Mouse (Mus musculus): ENCODE measurements around the gene Cpa3.

Gene Cpa3

DNA sequence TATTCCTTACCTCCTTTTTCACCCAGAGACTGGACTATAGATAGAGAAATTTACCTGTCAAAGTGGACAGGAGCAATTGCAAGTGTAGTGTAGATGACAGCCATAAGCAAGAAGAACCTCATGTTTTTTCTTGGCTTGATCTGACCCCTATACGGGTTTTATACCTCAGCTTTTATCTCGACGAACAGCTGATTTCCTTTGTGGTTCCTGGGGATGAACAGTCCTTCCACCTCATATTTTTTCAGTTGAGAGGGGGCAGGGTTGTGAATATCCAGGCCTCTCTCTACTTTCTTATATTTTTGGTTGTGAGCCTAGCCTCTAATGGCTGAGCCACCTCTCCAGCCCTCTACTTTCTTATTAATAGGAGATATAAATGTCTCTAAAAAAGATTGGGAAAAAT, at the start of gene Cpa3:
Gene Cpa3 (minus strand): TSS at position 132 of the 400 bp plus-strand sequence.
- DNase-seq (ENCODE audit: low read depth, low spot score): no peak

DNA sequence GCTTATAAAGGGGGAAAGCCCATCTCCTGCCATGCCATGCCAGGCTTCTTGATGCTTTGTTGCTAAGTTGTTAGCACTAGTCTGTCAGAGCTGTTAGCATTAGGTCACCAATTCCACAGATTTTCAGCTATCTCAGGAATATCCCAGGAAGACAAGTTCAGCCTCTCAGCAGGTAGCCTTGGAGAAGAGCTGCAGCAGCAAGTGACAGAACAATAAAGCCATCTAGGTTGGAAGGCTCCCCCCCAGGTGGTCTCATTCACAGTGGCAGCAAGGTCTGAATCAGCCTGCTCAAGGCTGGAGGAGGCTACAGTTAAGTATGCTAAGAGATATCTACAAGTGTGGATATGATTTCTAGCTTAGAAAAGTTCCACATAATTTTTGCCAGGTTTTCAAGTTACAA, 49.4 kb upstream of the Cpa3 start:
- no peak for DNase-seq (ENCODE audit: low read depth, low spot score)

DNA sequence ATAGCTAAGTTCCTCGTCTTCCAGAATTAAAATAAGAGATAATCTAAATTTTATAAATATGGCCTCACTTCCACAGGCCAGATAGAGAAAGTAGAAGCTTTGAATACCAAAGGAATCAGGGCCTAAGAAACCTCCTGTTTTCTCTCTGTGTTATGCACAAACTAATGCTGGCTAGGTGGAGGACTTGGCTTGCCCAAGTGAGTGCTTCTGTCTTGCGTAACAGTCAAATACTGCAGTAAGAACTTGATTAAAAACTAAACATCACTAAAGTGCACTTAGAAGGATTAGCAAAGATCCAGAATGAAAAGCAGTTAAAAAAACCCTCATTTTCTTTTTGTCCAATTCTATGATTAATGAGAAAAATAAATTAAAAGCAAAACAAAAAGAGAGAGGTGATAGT, 46.8 kb upstream of the Cpa3 start:
- DNase-seq (ENCODE audit: low read depth, low spot score): no peak

DNA sequence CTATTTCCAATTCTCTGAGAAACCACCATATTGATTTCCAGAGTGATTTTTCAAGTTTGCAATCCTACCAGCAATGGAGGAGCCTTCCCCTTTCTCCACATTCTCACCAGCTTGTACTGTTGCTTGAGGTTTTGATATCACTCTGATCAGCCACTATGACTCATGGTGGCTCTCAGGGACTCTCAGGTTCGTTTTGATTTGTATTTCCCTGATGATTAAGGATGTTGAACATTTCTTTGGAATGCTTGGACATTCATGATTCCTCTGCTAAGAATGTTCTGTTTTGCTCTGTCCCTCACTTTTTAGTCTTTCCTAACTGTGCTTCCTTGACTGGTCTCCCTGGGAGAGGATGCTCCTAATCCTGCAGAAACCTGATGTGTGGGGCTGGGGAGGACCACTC, 39.8 kb upstream of the Cpa3 start:
- DNase-seq (ENCODE audit: low read depth, low spot score): no peak

DNA sequence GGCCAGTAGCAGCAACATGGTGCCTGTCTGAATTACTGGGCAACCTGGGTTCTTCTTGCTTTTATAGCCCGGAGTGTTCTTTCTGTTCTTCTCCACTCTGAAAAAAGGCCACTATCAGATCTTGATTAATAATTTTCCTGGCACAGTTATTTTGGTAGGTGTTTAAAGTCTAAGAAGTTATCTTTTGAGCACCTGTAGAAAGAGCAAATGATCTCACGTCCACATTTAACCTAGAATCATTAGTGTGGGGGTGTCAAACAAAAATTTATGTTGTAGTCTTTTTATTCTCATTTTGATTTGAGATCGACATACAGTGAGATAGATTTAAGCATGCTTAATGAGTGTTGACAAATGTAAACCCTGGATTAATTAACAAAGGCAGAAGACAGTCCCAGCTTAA, 33.7 kb upstream of the Cpa3 start, which contains the start of gene Cpb1:
Gene Cpb1 (minus strand): TSS at position 101 of the 400 bp plus-strand sequence.
- no peak for DNase-seq (ENCODE audit: low read depth, low spot score)

DNA sequence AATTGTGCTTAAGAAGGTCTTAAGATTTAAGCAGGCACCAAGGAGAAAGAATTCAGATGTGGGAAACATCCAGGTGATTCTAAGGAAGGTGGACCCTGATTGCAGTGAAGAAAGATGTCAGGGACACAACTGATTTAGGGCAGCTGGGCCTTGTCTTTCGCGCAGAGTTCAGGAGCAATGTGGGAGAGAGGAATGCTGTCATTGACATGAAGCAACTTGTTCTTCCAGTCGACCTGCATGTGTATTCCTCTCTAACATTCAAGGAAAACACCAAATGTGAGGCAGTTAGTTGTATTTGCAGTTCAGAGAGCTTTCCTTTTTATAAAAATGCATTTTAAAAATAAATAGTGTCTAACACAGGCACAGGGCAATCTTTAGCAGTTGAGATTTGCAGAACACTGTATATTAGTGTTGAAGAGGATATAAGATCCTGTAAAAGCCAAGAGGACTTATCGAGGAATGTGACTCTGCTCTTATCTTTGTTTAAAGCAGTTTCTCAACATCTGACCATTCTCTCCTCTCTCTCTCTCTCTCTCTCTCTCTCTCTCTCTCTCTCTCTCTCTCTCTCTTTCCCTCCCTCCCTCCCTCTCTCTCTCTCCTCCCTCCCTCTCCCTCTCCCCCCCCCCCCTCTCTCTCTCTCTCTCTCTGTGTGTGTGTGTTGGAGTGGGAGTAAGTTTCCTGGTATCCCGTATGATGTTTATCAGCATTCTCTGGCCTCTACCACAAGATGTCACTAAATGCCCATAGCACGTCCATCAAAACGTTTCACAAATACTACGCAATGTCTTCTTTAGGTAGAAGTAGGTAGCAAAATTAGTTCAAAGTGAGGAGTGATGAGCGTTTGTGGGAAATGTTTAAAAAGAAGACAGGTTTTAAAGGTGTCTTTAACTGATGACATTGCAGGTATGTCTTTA, 12.8 kb upstream of the Cpa3 start:
- DNase-seq (ENCODE audit: low read depth, low spot score): no peak

DNA sequence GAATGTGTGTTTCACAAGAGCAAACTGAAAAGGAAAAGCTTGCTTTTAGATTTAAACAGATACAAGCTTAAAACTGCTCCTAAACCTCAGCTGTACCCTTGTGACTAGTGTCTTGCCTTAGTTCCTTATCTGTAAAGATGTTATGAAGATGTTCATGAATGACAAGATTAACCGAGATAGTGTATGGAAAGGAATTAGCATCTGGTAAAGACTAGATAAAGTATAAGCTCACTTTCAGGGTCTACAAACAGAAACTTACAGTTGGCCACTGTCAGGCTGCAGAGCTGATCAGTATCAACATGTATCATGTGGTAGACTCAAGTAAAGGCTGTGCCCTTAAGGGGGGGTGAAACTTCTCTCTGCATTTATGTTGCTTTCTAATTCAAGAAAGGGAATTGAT, 1.9 kb upstream of the Cpa3 start:
- DNase-seq (ENCODE audit: low read depth, low spot score): no peak

DNA sequence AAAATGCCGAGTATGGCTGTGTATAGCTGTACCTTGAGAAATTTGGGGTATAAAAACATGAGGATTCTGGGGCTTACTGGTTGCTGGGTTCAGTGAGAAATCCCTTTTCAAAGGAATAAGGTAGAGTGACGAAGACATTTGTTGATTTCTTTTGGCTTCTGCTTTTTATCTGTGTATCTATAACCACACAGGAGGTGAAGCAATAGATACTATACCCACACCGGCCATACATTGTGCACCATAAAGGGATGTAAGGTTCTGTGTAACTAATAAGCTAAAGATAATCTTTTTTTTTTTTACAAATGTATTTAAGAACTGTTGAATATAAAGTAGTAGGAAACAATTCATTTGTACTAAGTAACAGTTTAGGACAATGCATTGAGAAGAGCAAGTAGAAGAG, 2.2 kb downstream of the Cpa3 start:
- DNase-seq (ENCODE audit: low read depth, low spot score): no peak

DNA sequence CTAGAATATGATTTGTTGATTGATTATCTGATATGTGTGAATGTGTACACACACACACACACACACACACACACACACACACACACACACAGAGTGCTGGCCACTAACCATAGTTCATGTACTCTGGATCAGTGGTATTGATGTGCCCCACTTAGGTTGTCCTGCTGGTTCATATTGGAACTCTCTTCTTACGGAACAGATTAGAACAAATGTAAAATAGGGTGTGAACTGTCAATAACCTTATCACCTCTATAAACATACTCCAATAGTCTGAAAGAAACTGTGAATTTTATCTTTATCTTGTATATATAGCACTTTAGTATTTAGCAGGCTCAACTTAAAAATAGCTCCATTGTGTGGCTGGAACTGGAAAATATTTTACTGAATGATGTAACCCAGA, 5.0 kb downstream of the Cpa3 start:
- DNase-seq (ENCODE audit: low read depth, low spot score): no peak

DNA sequence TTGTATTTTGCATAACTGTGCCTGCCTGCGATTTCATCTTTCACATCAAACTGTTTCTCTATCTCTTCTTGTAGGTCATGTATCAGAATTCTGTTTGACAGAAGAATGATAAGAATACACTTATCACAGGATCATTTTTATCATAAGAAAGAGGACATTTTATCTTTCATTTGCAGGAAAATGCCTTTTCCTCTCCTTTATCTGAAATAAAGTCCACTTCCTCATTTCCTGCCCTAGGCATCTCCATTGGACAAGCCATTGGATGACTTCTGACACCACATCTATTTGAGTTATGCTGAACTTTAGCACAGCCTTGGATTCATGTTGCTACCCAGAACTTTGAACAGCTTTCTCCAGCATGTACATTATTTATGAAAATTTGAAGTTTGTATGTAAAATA, 13.0 kb downstream of the Cpa3 start:
- no peak for DNase-seq (ENCODE audit: low read depth, low spot score)

DNA sequence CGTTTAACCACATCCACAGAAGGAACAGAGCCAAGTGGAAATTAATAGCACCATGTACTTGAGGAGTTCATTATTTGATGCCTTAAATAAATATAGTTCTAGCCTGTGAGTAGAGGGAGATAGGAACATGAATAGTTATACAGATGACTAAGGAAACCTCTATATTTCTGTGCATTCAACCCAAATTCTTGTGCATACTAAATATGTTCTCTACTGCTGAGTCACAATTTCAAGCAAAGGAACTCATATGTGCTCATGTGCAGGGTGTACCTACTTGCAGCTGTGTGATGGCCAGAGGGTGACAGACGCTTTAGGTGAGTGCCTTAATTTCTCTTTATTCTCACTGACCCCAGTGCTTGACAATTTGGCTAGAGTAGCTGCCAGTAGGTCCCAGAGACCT, 16.6 kb downstream of the Cpa3 start:
- DNase-seq (ENCODE audit: low read depth, low spot score): no peak

DNA sequence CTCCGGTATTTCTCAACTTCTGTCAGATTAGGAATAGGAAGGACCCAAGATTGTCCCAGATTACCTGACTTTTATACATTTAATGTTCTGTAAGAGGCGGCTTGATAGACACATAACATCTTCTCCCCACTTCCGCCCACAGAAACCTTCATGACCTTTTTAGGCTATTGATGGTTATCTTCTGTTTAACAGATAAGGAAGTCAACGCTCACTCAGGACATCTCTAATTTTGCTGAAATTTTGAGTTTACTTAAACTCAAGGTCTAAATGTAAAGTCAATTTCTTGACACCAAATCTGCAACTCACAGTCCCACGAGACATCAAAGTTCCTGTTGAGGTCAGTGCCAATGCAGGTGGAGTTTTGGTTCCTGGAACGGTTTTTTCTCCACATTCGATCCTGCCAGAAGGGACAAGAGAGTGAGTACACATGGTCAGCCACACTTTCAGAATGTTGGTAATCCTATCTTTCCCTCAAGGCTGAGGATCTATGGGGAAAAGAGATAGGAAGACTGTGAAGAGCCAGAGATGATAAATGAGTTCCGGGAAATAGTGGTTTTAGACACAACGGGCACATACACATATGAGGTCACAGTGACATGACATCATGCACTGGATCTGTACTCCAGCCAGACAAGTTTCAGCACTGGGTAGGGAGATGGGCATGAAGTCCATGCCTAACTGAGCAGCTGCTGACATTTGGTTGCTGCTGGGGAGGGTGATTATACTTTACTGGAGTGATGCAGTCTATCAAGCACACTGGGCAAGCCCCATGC, 18.9 kb downstream of the Cpa3 start:
- no peak for DNase-seq (ENCODE audit: low read depth, low spot score)

DNA sequence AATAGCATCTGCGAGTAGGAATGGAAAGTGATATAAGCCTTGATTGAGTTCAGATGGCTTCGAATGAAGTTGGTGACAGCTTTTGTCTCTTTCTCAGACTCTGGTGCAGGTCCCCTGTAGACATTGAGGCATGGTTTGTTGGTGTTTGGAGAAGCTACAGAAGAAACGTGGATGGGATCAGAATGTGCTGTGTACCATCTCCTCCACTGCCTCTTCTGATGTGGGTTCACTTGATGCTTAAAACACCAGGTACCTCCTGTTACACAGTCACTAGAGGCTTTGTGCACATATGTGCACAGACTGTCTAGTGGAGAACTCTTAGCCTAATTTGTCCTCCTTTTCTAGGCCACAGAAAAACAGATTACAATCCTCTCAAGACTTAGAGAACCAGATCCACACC, 19.8 kb downstream of the Cpa3 start:
- no peak for DNase-seq (ENCODE audit: low read depth, low spot score)

DNA sequence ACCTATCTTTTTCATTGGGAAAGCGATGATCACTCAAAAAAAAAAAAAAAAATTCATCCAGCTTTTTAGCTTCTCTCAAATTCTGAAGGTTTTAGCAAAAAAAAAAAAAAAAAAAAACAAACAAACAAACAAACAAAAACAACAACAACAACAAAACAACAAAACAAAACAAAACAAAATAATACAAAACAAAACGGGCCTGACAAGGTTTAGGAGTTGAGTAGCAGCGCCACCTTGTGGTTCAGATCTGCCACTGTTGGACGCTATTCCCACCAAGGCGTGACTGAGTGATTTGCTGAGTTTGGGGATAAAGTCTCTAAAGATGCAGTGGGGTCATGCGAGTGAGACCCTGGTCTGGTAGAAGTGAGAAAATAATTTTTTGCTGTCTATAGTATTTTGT, 43.1 kb downstream of the Cpa3 start:
- DNase-seq (ENCODE audit: low read depth, low spot score): peak; percentile 74

DNA sequence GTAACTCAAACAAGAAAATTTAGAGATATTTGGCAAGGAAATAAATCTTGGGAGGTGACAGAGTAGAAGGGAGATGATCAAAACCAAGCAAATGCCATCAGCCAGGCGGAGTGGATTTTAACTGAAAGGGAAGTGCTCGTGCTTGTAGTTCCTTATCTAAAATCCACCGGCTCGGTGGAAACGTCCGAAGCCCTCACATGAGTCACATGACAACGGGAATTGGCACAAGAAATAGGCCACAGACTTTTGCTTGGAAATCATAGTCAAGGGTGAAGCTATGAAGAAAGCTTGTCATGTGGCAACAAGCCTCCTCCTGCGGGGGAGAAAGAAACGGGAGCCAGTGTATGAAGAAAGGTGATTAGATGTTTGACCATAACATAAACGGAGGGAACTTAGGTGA, 44.1 kb downstream of the Cpa3 start:
- no peak for DNase-seq (ENCODE audit: low read depth, low spot score)

DNA sequence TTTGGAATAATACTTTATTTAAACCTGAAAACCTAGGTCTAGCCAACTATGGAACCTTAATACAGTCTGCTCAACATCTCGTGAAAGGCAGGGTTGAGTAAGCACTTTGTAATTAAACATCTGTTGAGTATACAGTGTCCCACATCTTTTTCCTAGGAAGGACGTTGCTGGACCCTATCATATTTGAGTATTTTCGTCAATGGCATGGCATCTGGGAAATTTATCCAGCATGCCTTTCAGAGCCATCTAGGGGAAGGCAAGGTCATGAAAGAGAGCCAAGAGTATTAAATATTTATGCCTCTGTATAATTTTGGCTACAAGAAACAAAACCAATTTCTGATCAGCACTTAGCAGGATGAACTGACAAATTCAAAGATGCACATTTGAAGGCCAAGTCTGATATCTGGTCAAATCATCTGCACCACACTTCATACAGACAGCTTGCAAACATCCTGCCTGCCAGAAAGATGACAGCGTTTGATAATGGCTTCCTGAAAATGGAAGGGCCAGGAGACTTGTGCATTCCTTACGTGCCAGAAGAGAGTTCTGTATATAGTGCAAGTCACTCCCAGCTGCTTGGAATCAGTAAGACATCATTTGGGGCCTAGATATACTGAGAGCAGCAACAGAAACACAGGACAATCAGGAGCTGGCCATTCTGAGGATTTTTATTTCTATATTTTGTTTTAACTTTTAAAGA, 52.9 kb downstream of the Cpa3 start:
- DNase-seq (ENCODE audit: low read depth, low spot score): peak; percentile 15

DNA sequence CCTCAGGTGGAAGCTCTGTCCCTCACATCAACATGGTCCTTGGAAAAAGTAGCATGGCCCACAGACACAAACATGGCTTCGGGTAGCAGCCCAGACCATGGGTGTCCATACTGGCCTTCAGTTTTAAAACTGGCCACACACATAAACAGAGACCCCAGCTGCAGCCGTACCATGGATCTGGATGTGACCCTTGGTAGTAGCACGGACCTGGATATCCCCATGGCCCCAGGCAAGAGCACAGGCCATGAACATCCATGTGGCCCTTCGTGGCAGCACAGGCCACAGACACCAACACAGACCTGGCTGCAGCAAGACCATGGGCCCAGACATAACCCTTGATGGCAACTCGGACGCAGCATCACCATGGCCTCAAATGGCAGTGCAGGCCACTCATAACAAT, 69.6 kb downstream of the Cpa3 start:
- no peak for DNase-seq (ENCODE audit: low read depth, low spot score)

DNA sequence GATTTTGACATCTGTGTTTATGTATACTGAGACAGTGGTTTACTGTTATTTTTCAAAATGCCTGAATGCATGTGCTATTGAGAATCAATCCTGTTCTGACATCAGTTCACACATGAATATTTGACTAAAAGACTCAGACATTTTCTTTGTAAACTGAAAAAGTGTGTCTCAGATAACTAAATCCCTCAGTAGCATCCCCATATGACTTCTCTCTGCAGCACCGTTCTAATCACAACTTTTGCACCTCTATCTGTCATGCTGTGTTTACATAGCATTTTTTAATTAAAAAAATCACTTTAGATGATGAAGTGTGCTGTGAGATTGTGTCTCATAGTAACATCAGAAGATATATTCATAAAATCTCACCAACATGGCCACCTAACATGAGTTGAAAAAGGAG, 74.5 kb downstream of the Cpa3 start:
- no peak for DNase-seq (ENCODE audit: low read depth, low spot score)

All from mesoderm, embryonic 11.5 days (tissue).